Mouse (Mus musculus) frontal cortex, postnatal 36 days (tissue): Measurements from ENCODE around the gene Cdc34.

Experiments used
- DNase-seq, 2 experiments: peaks; one replicate each; pipeline ENCODE4 v3.0.0; 2022; ENCODE audit warnings: low spot score in 2 of 2

Cdc34 gene

GRCm38 (mm10) chr10:79670071-79670888 lies 11.7 kb upstream of the Cdc34 start:
- DNase-seq, result no peak

- DNase-seq, result no peak
Observed at GRCm38 (mm10) chr10:79671396-79672087, 10.5 kb upstream of the Cdc34 start.

GRCm38 (mm10) chr10:79672088-79672455 lies 9.9 kb upstream of the Cdc34 start:
- DNase-seq, result no peak

- no peak for DNase-seq
Observed at GRCm38 (mm10) chr10:79673054-79673453, 8.9 kb upstream of the Cdc34 start.

DNA sequence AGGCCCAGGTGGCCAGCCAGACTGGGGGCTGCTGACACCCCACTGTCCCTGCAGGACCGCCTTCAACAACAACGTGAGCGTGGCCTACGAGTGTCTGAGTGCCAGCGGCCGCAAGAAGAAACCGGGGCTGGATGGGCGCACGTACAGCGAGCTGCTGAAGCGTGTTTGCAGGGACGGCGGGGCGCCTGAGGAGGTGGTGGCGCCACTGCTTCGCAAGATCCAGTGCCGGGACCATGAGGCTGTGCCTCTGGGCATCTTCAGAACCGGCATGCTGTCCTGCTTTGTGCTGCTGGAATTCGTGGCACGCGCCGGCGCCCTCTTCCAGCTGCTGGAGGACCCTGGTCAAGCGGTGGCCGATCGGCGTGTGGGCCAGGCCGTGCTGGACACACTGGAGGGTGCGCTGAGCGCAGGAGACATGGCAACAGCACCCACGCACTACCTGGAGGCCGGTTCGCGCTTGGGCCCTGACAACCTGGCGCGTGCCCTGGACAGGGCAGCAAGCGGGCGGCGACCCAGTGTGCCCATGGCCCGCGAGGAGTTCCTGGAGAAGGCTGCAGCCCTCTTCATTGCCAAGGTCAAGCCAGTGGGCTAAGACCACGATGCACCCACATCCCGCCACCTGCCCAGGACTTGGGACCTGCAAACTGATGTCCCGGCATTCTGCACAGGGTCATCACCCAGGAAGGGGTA lies 6.5 kb upstream of the Cdc34 start:
- no peak for DNase-seq

GRCm38 (mm10) chr10:79680606-79681495 lies 1.1 kb upstream of the Cdc34 start:
- no peak for DNase-seq

- DNase-seq, result no peak
Observed at GRCm38 (mm10) chr10:79682551-79682915, 538 bp downstream of the Cdc34 start.

DNA sequence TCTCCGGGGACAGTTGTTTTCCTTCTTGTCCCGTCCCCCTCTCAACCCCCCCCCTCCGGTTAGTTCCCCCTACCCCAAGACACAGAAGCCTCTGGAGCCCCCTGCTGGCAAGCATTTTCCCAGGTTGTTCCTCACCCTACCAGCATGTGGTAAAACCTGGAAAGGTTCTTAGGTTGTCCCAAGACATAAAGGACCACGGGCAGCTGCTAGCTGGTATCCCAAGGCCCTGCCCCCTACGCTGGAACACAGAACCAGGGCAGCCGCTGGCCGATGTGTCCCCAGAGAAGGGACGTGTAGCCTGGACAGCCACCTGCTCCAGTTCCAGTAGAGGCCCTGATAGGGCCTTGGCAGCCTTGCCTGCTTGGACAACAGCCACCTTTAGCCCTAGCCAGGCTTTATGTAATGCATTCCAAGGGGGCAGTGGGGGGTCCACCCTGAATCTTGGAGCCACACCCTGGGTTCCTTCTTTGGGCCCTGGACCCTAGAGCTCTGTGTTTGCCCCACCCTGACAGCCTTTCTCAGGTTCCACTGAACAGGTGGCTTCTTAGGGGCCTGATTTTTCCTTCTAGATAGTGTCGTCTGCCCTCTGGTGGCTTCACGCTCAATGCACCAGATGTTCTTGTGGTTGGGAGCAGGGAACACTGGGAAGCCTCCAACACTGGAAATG lies 1.1 kb downstream of the Cdc34 start:
- no peak for DNase-seq

- DNase-seq, result no peak
Observed at GRCm38 (mm10) chr10:79683726-79684640, 2.0 kb downstream of the Cdc34 start.

GRCm38 (mm10) chr10:79684770-79685600 lies 3.0 kb downstream of the Cdc34 start:
- DNase-seq, result no peak

- DNase-seq, result no peak
Observed at GRCm38 (mm10) chr10:79686219-79686618, 4.2 kb downstream of the Cdc34 start.

GRCm38 (mm10) chr10:79686691-79687090 lies 4.7 kb downstream of the Cdc34 start:
- DNase-seq, result no peak

DNA sequence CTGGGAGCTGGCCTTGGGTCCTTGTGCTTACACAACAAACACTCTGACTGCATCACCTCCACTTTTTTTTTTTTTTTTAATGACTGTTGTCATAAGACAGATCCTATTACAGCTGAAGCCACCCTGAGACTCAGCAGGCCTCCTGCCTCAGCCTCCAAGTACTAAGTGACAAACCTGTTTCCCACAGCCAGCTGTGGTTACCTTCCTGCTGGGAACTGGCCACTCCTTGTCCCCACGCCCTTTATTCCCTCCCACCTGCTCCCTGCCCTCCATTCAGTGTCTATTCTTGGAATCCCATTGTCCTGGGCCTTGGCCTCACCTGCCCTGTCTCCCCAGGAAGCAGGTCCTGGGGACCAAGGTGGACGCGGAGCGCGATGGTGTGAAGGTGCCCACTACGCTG lies 5.5 kb downstream of the Cdc34 start:
- DNase-seq, result no peak

DNA sequence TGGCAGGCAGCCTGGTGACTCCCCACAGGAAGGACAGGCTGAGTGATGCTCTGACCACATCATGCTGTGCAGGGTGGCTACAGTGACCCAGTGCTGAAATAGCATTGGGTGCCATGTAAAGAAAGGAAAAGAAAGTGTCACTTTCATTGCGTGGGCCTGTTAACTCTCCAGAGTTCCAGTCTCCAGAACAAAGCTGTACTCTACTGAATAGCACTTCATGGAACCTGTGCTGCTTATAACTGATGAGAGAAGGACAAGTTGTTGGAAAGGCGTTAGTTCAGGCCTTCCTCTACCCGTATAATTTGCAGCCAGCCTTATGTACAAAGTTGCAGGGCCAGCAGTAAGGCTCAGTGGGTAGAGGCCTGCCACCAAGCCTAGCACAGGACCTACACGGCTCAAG lies 6.7 kb downstream of the Cdc34 start, which contains the start of gene Gzmm:
TSS of gene Gzmm (plus strand) at position 301 of the 400 bp plus-strand sequence.
- no peak for DNase-seq

GRCm38 (mm10) chr10:79689178-79689577 lies 7.2 kb downstream of the Cdc34 start:
- DNase-seq, result no peak

GRCm38 (mm10) chr10:79691986-79692548 lies 10.1 kb downstream of the Cdc34 start:
- DNase-seq, result no peak

DNA sequence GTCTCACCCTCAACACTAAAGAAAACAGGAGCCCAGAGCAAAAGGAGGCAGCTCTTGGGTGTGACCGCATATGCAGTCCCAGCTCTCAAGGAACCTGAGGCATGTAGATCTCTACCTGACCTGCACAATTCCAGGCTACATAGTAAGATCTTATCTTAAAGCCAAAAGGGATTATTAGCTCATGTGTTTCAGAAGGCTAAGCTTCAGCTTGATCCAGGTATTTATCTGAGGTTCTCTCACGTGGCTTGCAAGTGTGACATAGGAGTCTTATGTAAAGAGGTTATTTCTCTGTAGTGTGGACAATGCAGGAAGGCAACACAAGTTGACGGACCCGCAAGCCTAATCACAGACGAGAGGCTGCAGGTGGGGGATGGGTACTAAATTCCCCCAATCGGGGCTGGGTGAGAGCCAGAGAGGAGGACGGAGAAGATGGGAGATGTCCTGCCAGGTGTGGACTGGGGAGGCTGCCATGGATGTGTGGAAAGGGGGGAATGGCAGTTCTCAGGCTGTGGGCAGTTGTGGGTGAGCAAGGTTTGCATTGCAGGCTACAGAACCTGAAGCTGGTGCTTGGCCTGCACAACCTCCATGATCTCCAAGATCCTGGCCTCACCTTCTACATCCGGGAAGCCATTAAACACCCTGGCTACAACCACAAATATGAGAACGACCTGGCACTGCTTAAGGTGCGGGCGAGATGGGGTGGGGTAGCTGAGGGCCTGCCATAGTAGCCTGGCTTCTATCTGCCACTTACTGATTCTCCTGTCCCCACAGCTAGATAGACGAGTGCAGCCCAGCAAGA lies 11.8 kb downstream of the Cdc34 start:
- DNase-seq, result no peak

GRCm38 (mm10) chr10:79694379-79694655 lies 12.3 kb downstream of the Cdc34 start:
- no peak for DNase-seq
